Mouse (Mus musculus) brain, embryonic 14.5 days (tissue): ENCODE data around the gene Fcer2a.

Source experiments
- CTCF ChIP-seq: fragments of 200-500 bp; IDR thresholded peaks from 2 replicates; pipeline ENCODE4 v1.5.1; 2012; ENCODE audit warnings: inconsistent platforms, mild to moderate bottlenecking, moderate library complexity, borderline replicate concordance; ENCODE audit not compliant: insufficient read depth, insufficient read length; ENCODE audit errors: extremely low read depth
- POLR2A ChIP-seq: fragments of 200-500 bp; IDR thresholded peaks from 2 replicates; pipeline ENCODE4 v1.6.1; 2012; ENCODE audit warnings: mild to moderate bottlenecking, inconsistent platforms, borderline replicate concordance; ENCODE audit not compliant: poor library complexity, insufficient read depth, insufficient read length, severe bottlenecking; ENCODE audit errors: extremely low read depth

- no peak for TF ChIP-seq CTCF
- TF ChIP-seq POLR2A: no peak
Measured at GRCm38 (mm10) chr8:3707611-3708010, 13.6 kb upstream of the Fcer2a start.
